Mouse (Mus musculus) forelimb bud, embryonic 11.5 days (tissue): ENCODE measurements around the gene Flywch1.

ENCODE experiments used
- DNase-seq: peaks from one replicate; pipeline ENCODE4 v3.0.0-alpha.2; 2012; ENCODE audit warnings: low read depth, low spot score

Flywch1 gene

GRCm38 (mm10) chr17:23771284-23772218 lies at the start of gene Flywch1:
Flywch1 (minus strand) TSS chr17:23771602.
- DNase-seq, result peak; percentile 99

GRCm38 (mm10) chr17:23820731-23821130 lies 49.3 kb upstream of the Flywch1 start:
- DNase-seq, result no peak

- DNase-seq, result no peak
These were observed 47.8 kb upstream of the Flywch1 start for GRCm38 (mm10) chr17:23819235-23819634.

- DNase-seq, result no peak
These were observed 47.2 kb upstream of the Flywch1 start for GRCm38 (mm10) chr17:23818579-23818978.

GRCm38 (mm10) chr17:23815641-23816040 lies 44.2 kb upstream of the Flywch1 start:
- DNase-seq, result no peak

- no peak for DNase-seq
These were observed 36.5 kb upstream of the Flywch1 start for GRCm38 (mm10) chr17:23807918-23808317.

GRCm38 (mm10) chr17:23806867-23807266 lies 35.5 kb upstream of the Flywch1 start:
- no peak for DNase-seq

GRCm38 (mm10) chr17:23804426-23805085 lies 33.2 kb upstream of the Flywch1 start:
- DNase-seq, result no peak

GRCm38 (mm10) chr17:23803366-23804041 lies 32.1 kb upstream of the Flywch1 start:
- peak; percentile 85 for DNase-seq

GRCm38 (mm10) chr17:23802746-23803365 lies 31.5 kb upstream of the Flywch1 start:
- DNase-seq, result peak; percentile 99

GRCm38 (mm10) chr17:23801627-23802026 lies 30.2 kb upstream of the Flywch1 start:
- no peak for DNase-seq

- DNase-seq, result peak; percentile 52
These were observed 25.9 kb upstream of the Flywch1 start for GRCm38 (mm10) chr17:23797316-23797715.

GRCm38 (mm10) chr17:23795323-23795722 lies 23.9 kb upstream of the Flywch1 start:
- no peak for DNase-seq

- DNase-seq, result no peak
These were observed 19.6 kb upstream of the Flywch1 start for GRCm38 (mm10) chr17:23791079-23791357.

- peak; percentile 73 for DNase-seq
These were observed 19.1 kb upstream of the Flywch1 start, which contains the start of gene Srrm2 for GRCm38 (mm10) chr17:23790269-23791078. Srrm2 (plus strand) TSS chr17:23790532.

- DNase-seq, result no peak
These were observed 18.4 kb upstream of the Flywch1 start for GRCm38 (mm10) chr17:23789749-23790268.

- no peak for DNase-seq
These were observed 17.6 kb upstream of the Flywch1 start for GRCm38 (mm10) chr17:23788973-23789372.

- DNase-seq, result peak; percentile 48
These were observed 15.1 kb upstream of the Flywch1 start for GRCm38 (mm10) chr17:23786510-23786931.

- peak; percentile 87 for DNase-seq
These were observed 14.4 kb upstream of the Flywch1 start, which contains the start of gene Flywch2 for GRCm38 (mm10) chr17:23785561-23786471. Flywch2 (minus strand) TSS chr17:23786081.
